Mouse (Mus musculus): ENCODE measurements around the gene Lrrc61.

The Lrrc61 gene

GRCm38 (mm10) chr6:48546858-48547257 lies 7.7 kb upstream of the Lrrc61 start:
- peak; percentile 59 for DNase-seq (ENCODE audit: low read depth)

- no peak for DNase-seq (ENCODE audit: low read depth)
These were observed 6.3 kb upstream of the Lrrc61 start for GRCm38 (mm10) chr6:48548314-48548713.

DNA sequence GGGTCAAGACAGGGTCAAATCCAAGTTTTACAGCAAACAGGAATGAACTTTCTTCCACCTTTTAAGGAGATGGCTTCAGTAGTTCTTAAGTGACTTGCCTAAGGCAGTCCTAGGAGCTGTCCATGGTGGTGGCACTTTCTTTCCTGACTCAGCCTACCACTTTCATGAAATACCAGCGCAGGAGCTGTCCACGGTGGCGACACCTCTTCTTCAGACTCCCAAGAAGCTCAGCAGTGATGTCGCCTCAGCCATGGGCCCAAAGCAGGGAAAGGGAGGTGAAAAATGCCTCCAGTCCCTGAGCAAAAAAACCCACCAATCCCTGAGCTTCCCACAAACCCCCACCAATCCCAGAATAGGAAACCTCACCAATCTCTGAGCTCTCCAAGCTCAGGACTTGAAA lies 1.7 kb upstream of the Lrrc61 start:
- DNase-seq (ENCODE audit: low read depth) = no peak

DNA sequence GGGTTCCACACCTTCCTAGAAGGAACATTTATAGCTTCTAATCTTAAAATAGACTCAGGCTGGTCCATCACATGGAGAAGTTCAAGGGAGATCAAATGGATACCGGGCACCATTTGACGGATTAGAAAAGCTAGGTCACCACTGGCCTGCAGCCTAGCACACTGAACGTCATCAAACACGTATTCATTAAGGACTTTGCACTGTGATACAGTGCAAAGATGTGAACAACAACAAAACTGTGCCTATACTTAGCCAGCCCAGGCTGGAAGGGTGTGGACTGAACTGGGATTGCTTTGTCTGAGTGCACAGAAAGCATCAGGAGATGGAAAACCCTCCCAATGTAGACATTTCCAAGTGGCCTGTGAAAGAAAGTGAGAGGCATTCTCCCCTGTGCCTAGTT lies 777 bp upstream of the Lrrc61 start:
- no peak for DNase-seq (ENCODE audit: low read depth)

DNA sequence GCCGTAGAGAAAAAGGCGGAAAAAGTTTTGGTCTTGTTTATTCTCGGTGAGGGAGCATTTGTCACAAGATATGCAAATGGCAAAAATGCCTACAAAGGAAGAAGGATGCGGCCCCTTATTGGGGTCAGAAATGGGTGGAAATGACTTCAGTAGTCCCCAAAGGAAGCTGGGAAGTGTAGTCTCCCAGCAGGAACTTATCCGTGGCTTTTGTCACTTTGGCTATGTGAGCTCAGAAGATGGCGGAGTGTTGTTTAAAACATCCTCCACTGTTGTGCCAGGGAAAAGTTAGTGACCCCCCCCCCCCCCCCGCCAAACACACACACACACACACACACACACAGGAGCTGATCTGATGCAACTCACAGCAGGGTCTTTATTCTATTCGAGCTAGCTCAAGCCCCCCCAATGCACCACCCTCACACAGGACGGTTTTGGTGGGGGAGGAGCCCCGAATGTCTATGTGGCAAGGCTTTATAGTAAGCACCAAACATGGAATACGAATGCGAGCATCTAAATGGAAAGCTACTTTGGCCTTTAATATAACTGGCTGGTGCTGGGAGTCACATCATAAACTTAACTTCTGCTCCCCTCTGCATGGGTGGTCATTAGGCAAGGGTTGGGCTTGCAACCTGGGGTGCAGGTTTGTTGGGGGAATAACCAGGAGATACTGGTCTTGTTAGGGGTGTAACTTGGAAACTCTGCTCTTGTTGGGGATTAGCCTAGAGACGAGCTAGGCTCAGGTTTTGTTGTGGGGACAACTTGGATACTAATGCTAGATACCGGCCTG lies 701 bp downstream of the Lrrc61 start:
- no peak for DNase-seq (ENCODE audit: low read depth)

- DNase-seq (ENCODE audit: low read depth) = no peak
These were observed 1.4 kb downstream of the Lrrc61 start for GRCm38 (mm10) chr6:48555956-48556355.

GRCm38 (mm10) chr6:48565693-48566310 lies 11.2 kb downstream of the Lrrc61 start:
- no peak for DNase-seq (ENCODE audit: low read depth)

- no peak for DNase-seq (ENCODE audit: low read depth)
These were observed 11.7 kb downstream of the Lrrc61 start for GRCm38 (mm10) chr6:48566312-48566711.

DNA sequence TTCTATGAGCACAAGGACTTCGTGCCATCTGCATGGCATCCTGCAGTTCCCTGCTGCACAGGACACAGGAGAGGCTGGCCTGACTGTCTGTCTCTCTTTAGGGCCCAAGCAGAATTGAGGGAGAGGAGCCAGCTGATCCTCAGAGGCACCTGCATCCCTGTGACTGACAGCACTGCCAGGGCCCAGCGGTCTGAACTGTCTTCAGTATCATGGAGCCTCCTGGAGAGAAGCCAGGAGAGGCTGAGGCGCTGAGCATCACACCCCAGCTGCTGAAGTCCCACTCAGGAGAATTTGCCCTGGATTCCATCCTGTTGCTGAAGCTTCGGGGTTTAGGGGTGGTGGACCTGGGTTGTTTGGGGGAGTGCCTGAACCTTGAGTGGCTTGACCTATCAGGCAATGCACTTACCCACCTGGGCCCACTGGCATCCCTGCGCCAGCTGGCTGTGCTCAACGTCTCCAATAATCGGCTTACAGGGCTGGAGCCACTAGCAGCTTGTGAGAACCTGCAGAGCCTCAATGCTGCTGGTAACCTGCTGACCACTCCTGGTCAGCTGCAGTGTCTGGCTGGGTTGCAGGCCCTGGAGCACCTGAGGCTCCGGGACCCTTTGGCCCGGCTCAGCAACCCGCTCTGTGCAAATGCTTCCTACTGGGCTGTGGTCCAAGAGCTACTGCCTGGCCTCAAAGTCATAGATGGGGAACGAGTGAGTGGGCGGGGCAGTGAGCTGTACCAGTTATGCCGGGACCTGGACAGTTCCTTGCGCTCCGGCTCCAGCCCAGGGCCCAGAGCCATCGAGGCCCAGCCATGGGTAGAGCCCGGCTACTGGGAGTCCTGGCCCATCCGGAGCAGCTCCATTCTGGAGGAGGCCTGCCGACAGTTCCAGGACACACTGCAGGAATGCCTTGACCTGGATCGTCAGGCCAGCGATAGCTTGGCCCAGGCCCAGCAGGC lies 13.7 kb downstream of the Lrrc61 start:
- DNase-seq (ENCODE audit: low read depth) = no peak

- DNase-seq (ENCODE audit: low read depth) = no peak
These were observed 14.6 kb downstream of the Lrrc61 start for GRCm38 (mm10) chr6:48569065-48569807.

DNA sequence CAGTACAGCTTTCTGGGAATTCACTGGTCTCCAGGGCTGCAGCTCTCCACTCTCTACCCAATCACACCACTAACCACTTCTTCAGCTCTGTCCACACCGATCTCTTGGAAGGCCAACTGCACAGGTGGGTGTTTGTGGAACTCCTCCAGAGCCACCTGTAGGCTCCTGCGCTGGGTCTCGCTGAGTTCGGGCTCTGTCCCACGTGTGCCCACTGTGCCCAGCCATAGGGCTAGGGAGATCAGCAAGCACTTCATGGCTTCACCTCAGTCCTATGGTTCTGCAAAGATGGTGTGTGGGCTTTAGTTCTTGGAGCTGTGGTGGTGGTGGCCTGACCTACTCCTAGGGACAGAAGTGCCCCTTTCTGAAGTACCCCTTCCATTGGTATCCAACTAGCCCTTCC lies 17.4 kb downstream of the Lrrc61 start:
- no peak for DNase-seq (ENCODE audit: low read depth)

GRCm38 (mm10) chr6:48572572-48573061 lies 18.0 kb downstream of the Lrrc61 start, which contains the start of gene Rarres2:
Gene Rarres2 (minus strand): TSS chr6:48572789.
- no peak for DNase-seq (ENCODE audit: low read depth)

- no peak for DNase-seq (ENCODE audit: low read depth)
These were observed 18.7 kb downstream of the Lrrc61 start for GRCm38 (mm10) chr6:48573280-48573679.

- DNase-seq (ENCODE audit: low read depth) = no peak
These were observed 19.4 kb downstream of the Lrrc61 start for GRCm38 (mm10) chr6:48573981-48574380.

- DNase-seq (ENCODE audit: low read depth) = no peak
These were observed 24.1 kb downstream of the Lrrc61 start for GRCm38 (mm10) chr6:48578736-48579135.

- DNase-seq (ENCODE audit: low read depth) = no peak
These were observed 24.6 kb downstream of the Lrrc61 start for GRCm38 (mm10) chr6:48579215-48579648.

DNA sequence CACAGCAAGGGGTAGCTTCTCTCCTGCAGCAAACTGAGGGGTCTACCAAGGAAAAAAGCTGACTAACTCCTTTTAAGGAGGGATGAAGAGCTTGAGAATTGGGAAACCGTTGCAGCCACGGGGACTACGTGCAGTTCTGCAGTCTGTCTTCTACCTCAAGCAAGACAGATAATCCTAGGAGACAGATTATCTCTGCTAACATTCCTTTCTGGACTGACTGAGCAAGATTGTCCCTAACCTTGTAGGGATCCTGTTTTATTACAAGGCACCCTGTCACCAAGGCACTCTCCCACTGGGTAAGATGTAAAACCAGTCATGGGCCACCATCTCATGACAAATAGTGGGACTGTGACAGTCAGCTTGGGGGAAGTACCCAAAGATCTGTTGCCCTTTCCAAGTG lies 26.7 kb downstream of the Lrrc61 start:
- no peak for DNase-seq (ENCODE audit: low read depth)

DNA sequence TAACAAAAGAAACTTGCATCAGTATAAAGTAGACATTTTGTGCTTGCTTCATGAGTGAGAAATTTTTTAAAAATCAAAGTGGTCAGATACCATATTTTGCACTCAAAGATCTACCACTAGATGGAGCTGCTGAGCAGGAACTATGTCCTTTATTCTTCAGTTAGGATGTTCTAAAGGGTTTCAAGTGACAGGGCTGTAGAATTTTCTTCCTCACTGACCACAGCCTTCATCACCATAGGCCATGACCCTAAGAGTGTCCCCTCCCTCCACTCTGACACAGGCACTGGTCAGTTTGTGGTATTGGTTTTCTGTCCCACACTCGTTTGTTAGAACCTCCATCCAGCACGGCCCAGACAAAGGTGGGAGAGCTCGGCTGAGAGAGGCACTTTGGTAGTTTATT lies 27.4 kb downstream of the Lrrc61 start:
- no peak for DNase-seq (ENCODE audit: low read depth)

- no peak for DNase-seq (ENCODE audit: low read depth)
These were observed 34.7 kb downstream of the Lrrc61 start, which contains the start of gene Gm45021 for GRCm38 (mm10) chr6:48589194-48589750. Gene Gm45021 (plus strand): TSS chr6:48589610.

GRCm38 (mm10) chr6:48591221-48591845 lies 36.7 kb downstream of the Lrrc61 start:
- no peak for DNase-seq (ENCODE audit: low read depth)

GRCm38 (mm10) chr6:48591871-48592270 lies 37.3 kb downstream of the Lrrc61 start:
- no peak for DNase-seq (ENCODE audit: low read depth)
